Mouse (Mus musculus): ENCODE results near the gene Fkbp1a. TPM values are rescaled to one million over a fixed set of nuclear protein-coding genes. Genes with fewer than 3 reads are reported as not detected.
A peak's percentile ranks its signal among the peaks of the same experiment; 100 is the strongest.

Fkbp1a gene
- polyA plus RNA-seq (2015; fragmentation: Nextera tagmentation; extraction: Ambion mirVana), result 610 and 624 TPM in 2 replicates

- WGBS, result under 1% methylated on average over 90 of the region's 93 CpGs
- H3K27ac ChIP-seq (ENCODE audit: low read length), result peak within 1 kb of the TSS; percentile 81
- H3K27me3 ChIP-seq (replicated peaks; ENCODE audit: control insufficient read depth, insufficient read depth, low read length), result no peaks in the 10 kb centered on the region
- peaks cover 8% of the 10 kb centered on the region; the same call in 1 of the 2 replicates for H3K36me3 ChIP-seq (ENCODE audit: control insufficient read depth, insufficient read depth)
- peak within 1 kb of the TSS; percentile 83 for H3K4me2 ChIP-seq (ENCODE audit: low read length)
- ATAC-seq, result peak; percentile 98
- H3K4me1 ChIP-seq (replicated peaks; ENCODE audit: control insufficient read depth, insufficient read depth, low read length), result peaks cover 33% of the 10 kb centered on the region
- peak within 1 kb of the TSS; percentile 94 for H3K9ac ChIP-seq (replicated peaks; ENCODE audit: low read depth, low read length)
- no peaks in the 10 kb centered on the region for H3K9me3 ChIP-seq (ENCODE audit: control insufficient read depth, low read length)
- H3K4me3 ChIP-seq (replicated peaks; ENCODE audit: low read length), result peak within 1 kb of the TSS; percentile 91
Observed at GRCm38 (mm10) chr2:151542323-151543062, at the start of gene Fkbp1a. Gene Fkbp1a (plus strand): TSS chr2:151542483.

GRCm38 (mm10) chr2:151494035-151494803 is 48.1 kb upstream of the Fkbp1a start, which contains the start of gene Nsfl1c:
Gene Nsfl1c (plus strand): TSS chr2:151494182.
- 0 out of 2 replicates have a peak, but pooled peaks cover 4% of the 10 kb centered on the region for H3K36me3 ChIP-seq (ENCODE audit: control insufficient read depth, insufficient read depth)
- ATAC-seq, result peak; percentile 100
- H3K27me3 ChIP-seq (replicated peaks; ENCODE audit: control insufficient read depth, insufficient read depth, low read length), result no peaks in the 10 kb centered on the region
- no peaks in the 10 kb centered on the region for H3K9me3 ChIP-seq (ENCODE audit: control insufficient read depth, low read length)
- peak within 1 kb of the TSS; percentile 91 for H3K9ac ChIP-seq (replicated peaks; ENCODE audit: low read depth, low read length)
- H3K27ac ChIP-seq (ENCODE audit: low read length), result peak within 1 kb of the TSS; percentile 80
- H3K4me3 ChIP-seq (replicated peaks; ENCODE audit: low read length), result peak within 1 kb of the TSS; percentile 71
- peak within 1 kb of the TSS; percentile 84 for H3K4me2 ChIP-seq (ENCODE audit: low read length)
- WGBS, result under 1% methylated on average over 72 of the region's 73 CpGs
- peaks cover 13% of the 10 kb centered on the region for H3K4me1 ChIP-seq (replicated peaks; ENCODE audit: control insufficient read depth, insufficient read depth, low read length)

GRCm38 (mm10) chr2:151498358-151498757 is 43.9 kb upstream of the Fkbp1a start:
- WGBS, result 26% methylated on average over 3 of the region's 3 CpGs
- peaks cover 19% of the 10 kb centered on the region for H3K36me3 ChIP-seq (ENCODE audit: control insufficient read depth, insufficient read depth)
- H3K27me3 ChIP-seq (replicated peaks; ENCODE audit: control insufficient read depth, insufficient read depth, low read length), result no peaks in the 10 kb centered on the region
- no peak overlapping the region for H3K27ac ChIP-seq (ENCODE audit: low read length)
- H3K9ac ChIP-seq (replicated peaks; ENCODE audit: low read depth, low read length), result no peak overlapping the region
- ATAC-seq, result no peak
- H3K4me3 ChIP-seq (replicated peaks; ENCODE audit: low read length), result no peak overlapping the region
- no peaks in the 10 kb centered on the region for H3K9me3 ChIP-seq (ENCODE audit: control insufficient read depth, low read length)
- no peak overlapping the region for H3K4me2 ChIP-seq (ENCODE audit: low read length)
- peaks cover 13% of the 10 kb centered on the region for H3K4me1 ChIP-seq (replicated peaks; ENCODE audit: control insufficient read depth, insufficient read depth, low read length)

DNA sequence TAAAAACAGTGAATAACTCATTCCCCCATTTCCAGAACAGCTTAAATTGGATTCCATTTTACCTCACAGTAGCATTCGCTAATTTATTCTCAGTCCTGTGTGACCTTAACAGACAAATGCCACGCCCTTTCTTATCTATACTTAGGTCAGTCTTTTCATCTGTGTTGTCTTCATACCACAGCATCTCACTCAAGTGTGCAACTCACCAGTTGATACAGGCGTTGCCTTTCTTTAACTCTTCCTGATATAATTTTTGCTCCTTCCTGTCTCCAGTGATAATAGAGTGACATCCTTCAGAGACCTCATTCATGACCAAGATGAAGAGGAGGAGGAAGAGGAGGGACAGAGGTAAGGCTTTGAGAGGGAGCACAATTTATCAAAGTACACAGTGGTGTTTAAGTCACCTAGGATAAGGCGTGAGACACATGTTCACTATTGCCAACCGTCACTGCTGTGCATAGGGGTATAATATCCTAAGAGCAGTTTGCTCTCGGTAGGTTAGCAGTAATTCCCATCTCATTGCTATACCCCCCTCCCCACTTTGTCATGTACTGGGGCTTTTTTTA is 41.8 kb upstream of the Fkbp1a start:
- peaks cover 25% of the 10 kb centered on the region for H3K36me3 ChIP-seq (ENCODE audit: control insufficient read depth, insufficient read depth)
- no peak overlapping the region for H3K4me3 ChIP-seq (replicated peaks; ENCODE audit: low read length)
- no peak overlapping the region for H3K9ac ChIP-seq (replicated peaks; ENCODE audit: low read depth, low read length)
- no peak overlapping the region for H3K27ac ChIP-seq (ENCODE audit: low read length)
- H3K4me1 ChIP-seq (replicated peaks; ENCODE audit: control insufficient read depth, insufficient read depth, low read length), result peaks cover 6% of the 10 kb centered on the region; the same call in 1 of the 2 replicates
- H3K27me3 ChIP-seq (replicated peaks; ENCODE audit: control insufficient read depth, insufficient read depth, low read length), result no peaks in the 10 kb centered on the region
- no peak for ATAC-seq
- no peaks in the 10 kb centered on the region for H3K9me3 ChIP-seq (ENCODE audit: control insufficient read depth, low read length)
- 96% methylated on average over 6 of the region's 6 CpGs for WGBS
- H3K4me2 ChIP-seq (ENCODE audit: low read length), result no peak overlapping the region

DNA sequence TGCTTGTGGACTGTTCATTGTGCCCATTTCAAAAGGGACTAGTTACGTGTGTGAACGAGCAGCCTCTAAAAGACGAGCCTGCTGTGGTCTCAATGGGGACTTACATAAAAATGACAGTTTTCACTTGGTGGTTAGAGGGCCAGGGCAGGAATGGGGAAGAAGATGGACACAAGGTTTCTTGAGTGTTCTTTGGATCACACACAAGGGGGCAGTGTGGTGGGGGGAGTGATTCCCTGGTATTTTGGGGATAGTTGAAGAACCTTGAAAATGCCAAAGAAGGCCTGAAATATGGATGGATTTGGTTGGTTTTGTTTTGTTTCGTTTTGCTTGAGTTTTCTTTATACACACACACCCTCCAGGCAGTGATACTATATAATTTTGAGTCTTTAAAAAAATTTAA is 38.1 kb upstream of the Fkbp1a start:
- Histone ChIP-seq H3K27me3 (replicated peaks; ENCODE audit: control insufficient read depth, insufficient read depth, low read length) (no peaks in the 10 kb centered on the region), H3K9ac (replicated peaks; ENCODE audit: low read depth, low read length) (no peak overlapping the region), H3K4me1 (replicated peaks; ENCODE audit: control insufficient read depth, insufficient read depth, low read length) (no peaks in the 10 kb centered on the region), H3K4me2 (ENCODE audit: low read length) (no peak overlapping the region), H3K36me3 (ENCODE audit: control insufficient read depth, insufficient read depth) (peaks cover 44% of the 10 kb centered on the region), H3K4me3 (replicated peaks; ENCODE audit: low read length) (no peak overlapping the region), H3K27ac (ENCODE audit: low read length) (no peak overlapping the region), H3K9me3 (ENCODE audit: control insufficient read depth, low read length) (no peaks in the 10 kb centered on the region)
- WGBS, result 75% methylated on average over 4 of the region's 4 CpGs
- ATAC-seq, result no peak

- Histone ChIP-seq H3K27ac (ENCODE audit: low read length) (peak overlapping the region; percentile 14; the same call in 1 of the 2 replicates), H3K27me3 (replicated peaks; ENCODE audit: control insufficient read depth, insufficient read depth, low read length) (no peaks in the 10 kb centered on the region), H3K4me2 (ENCODE audit: low read length) (no peak overlapping the region), H3K4me3 (replicated peaks; ENCODE audit: low read length) (no peak overlapping the region), H3K36me3 (ENCODE audit: control insufficient read depth, insufficient read depth) (peaks cover 56% of the 10 kb centered on the region), H3K9me3 (ENCODE audit: control insufficient read depth, low read length) (no peaks in the 10 kb centered on the region), H3K4me1 (replicated peaks; ENCODE audit: control insufficient read depth, insufficient read depth, low read length) (peaks cover 7% of the 10 kb centered on the region), H3K9ac (replicated peaks; ENCODE audit: low read depth, low read length) (no peak overlapping the region)
- ATAC-seq, result peak; percentile 45; the same call in 1 of the 2 replicates
Observed at GRCm38 (mm10) chr2:151512199-151512598, 30.1 kb upstream of the Fkbp1a start.

DNA sequence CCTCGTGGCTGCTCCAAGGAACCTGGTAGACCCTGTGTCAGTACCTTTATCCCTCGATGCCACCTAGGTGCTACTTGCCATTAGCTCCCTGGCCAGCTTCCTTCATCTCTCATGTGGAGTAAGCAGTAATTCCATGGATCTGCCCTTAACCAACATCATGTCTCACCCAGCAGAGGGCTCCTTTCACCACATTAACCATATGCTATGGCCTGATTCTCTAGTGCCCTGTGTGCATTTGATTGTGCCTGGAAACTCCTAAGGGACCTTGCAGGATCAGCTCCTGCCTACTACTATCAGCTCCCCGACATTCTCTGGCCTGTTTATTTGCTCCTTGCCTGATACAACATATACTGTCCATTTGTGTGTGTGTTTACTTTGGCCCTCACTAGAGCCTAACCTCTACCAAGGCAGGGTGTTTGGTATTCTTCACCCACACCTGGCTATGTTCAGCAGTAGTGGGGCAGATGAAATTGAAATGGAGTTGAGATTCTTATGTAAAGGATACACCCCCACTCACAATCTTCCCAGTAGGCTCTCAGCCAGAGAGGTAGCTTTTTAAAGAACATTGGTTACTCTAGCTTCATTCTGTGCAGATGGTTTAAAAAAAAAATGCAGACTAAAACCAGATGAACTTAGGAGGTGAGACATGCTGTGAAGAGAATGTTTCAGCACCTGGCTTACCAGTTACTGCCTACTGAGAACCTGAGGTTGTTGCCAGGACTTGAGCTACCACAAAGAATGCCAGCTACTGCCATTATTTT is 28.6 kb upstream of the Fkbp1a start:
- no peak overlapping the region for H3K9ac ChIP-seq (replicated peaks; ENCODE audit: low read depth, low read length)
- H3K27ac ChIP-seq (ENCODE audit: low read length), result no peak overlapping the region
- no peak overlapping the region for H3K4me3 ChIP-seq (replicated peaks; ENCODE audit: low read length)
- peaks cover 7% of the 10 kb centered on the region for H3K4me1 ChIP-seq (replicated peaks; ENCODE audit: control insufficient read depth, insufficient read depth, low read length)
- 85% methylated on average over 3 of the region's 3 CpGs for WGBS
- H3K27me3 ChIP-seq (replicated peaks; ENCODE audit: control insufficient read depth, insufficient read depth, low read length), result no peaks in the 10 kb centered on the region
- no peaks in the 10 kb centered on the region for H3K9me3 ChIP-seq (ENCODE audit: control insufficient read depth, low read length)
- H3K36me3 ChIP-seq (ENCODE audit: control insufficient read depth, insufficient read depth), result peaks cover 49% of the 10 kb centered on the region
- ATAC-seq, result no peak
- H3K4me2 ChIP-seq (ENCODE audit: low read length), result no peak overlapping the region

- WGBS, result 91% methylated on average over 2 of the region's 2 CpGs
- no peak overlapping the region for H3K4me2 ChIP-seq (ENCODE audit: low read length)
- no peak overlapping the region for H3K9ac ChIP-seq (replicated peaks; ENCODE audit: low read depth, low read length)
- H3K27ac ChIP-seq (ENCODE audit: low read length), result no peak overlapping the region
- peaks cover 25% of the 10 kb centered on the region for H3K36me3 ChIP-seq (ENCODE audit: control insufficient read depth, insufficient read depth)
- no peak for ATAC-seq
- H3K9me3 ChIP-seq (ENCODE audit: control insufficient read depth, low read length), result no peaks in the 10 kb centered on the region
- no peak overlapping the region for H3K4me3 ChIP-seq (replicated peaks; ENCODE audit: low read length)
- H3K27me3 ChIP-seq (replicated peaks; ENCODE audit: control insufficient read depth, insufficient read depth, low read length), result no peaks in the 10 kb centered on the region
- no peaks in the 10 kb centered on the region for H3K4me1 ChIP-seq (replicated peaks; ENCODE audit: control insufficient read depth, insufficient read depth, low read length)
Observed at GRCm38 (mm10) chr2:151519000-151519399, 23.3 kb upstream of the Fkbp1a start.
